Mouse (Mus musculus) neural tube, embryonic 14.5 days (tissue): Measurements from ENCODE around the gene Cul3. TPM values are rescaled to one million over a fixed set of nuclear protein-coding genes. Genes with fewer than 3 reads are reported as not detected.
A peak's percentile ranks its signal among the peaks of the same experiment; 100 is the strongest.
"Not testable (repeated sequence)": the region's sequence is repeated elsewhere in the genome, so short reads cannot be mapped to it uniquely, and the experiment has no call there.

ENCODE experiments used
- ATAC-seq: fragments of 200-750 bp; cut with Nextera tagmentation; 2 replicates; pipeline ENCODE4 v1.8.0; 2017; ENCODE audit warnings: low read depth, mild to moderate bottlenecking, moderate TSS enrichment, moderate library complexity
- H3K27ac ChIP-seq: fragments of 300-500 bp; sonication (generic); 2 replicates; pipeline ENCODE4 v1.5.1; 2014; ENCODE audit warnings: low read depth, mild to moderate bottlenecking, control low read depth, low read length, moderate library complexity, mixed read lengths
- H3K27me3 ChIP-seq: fragments of 300-500 bp; sonication (generic); 2 replicates; pipeline ENCODE4 v1.6.1; 2014; ENCODE audit warnings: low read length; ENCODE audit not compliant: control insufficient read depth, insufficient read depth
- H3K36me3 ChIP-seq: fragments of 300-500 bp; sonication (generic); 2 replicates; pipeline ENCODE4 v1.6.1; 2014; ENCODE audit warnings: low read length, mixed read lengths; ENCODE audit not compliant: control insufficient read depth, insufficient read depth
- H3K4me1 ChIP-seq: fragments of 300-500 bp; sonication (generic); 2 replicates; pipeline ENCODE4 v1.6.1; 2014; ENCODE audit warnings: low read length; ENCODE audit not compliant: control insufficient read depth, insufficient read depth
- H3K4me2 ChIP-seq: fragments of 300-500 bp; sonication (generic); 2 replicates; pipeline ENCODE4 v1.6.1; 2014; ENCODE audit warnings: mild to moderate bottlenecking, low read depth, low read length, control low read depth
- H3K4me3 ChIP-seq: fragments of 300-500 bp; sonication (generic); 2 replicates; pipeline ENCODE4 v1.5.1; 2014; ENCODE audit warnings: low read depth, low read length, control low read depth, mixed read lengths
- H3K9ac ChIP-seq: fragments of 300-500 bp; sonication (generic); replicated peaks from 2 replicates; pipeline ENCODE4 v1.6.1; 2014; ENCODE audit warnings: low read depth, mild to moderate bottlenecking, control low read depth, low read length, mixed read lengths
- H3K9me3 ChIP-seq: fragments of 300-500 bp; sonication (generic); 2 replicates; pipeline ENCODE4 v1.6.1; 2016; ENCODE audit warnings: low read length; ENCODE audit not compliant: control insufficient read depth
- WGBS: fragments of 180-500 bp; shearing (Covaris S2); extraction: QIAGEN DNeasy Blood & Tissue Kit; methylation state at CpG from one replicate; pipeline ENCODE4 v1.1.7; 2014; 5-methylcytosine and 5-hydroxymethylcytosine counted together
- polyA plus RNA-seq: library from polyadenylated mRNA; unstranded; fragments of >200 nt; fragmentation: Nextera tagmentation; extraction: Ambion mirVana; gene quantifications from 2 replicates; pipeline ENCODE4 v1.2.1, GENCODE M21; 2014

The Cul3 gene
- polyA plus RNA-seq, 1 experiment from 2014 or later = 60.1 TPM

DNA sequence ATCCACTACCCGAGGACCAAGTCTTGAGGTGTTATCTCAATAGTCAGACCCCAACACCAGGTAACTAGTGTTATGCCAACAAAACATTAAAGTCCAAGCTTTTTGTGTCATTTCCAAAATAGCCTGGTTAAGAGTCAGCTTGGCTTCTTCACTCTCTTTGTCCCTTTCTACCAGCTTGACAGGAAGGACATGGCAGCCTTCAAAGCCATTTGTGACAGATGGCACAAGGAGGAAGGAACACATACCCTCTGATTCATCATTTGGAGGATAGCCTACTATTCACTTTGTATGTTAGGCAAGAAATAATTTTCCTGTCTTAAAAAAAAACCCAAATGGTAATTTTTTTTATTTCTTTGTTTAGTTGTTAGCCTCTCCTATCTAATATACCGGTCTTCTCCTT lies 22.7 kb upstream of the Cul3 start:
- H3K9me3 ChIP-seq = no peaks in the 10 kb centered on the region

DNA sequence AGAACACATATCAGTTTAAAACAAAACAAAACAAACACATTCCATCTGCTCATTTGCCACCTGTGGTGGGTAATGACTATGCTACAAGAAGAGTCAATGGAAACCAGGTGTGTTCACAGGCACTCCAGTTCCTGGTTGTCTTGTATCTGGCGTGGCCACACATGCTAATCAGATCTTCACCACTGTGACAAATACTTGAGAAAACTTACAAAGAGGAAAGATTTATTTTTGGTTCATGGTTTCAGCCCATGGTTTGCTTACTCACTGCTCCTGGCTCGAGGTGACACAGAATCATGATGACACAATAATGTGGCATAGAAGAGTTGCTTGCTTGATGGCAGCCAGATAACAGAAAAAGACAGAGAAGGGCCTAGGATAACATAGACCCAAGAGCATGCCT lies 22.1 kb upstream of the Cul3 start:
- no peaks in the 10 kb centered on the region for H3K27me3 ChIP-seq
- no peaks in the 10 kb centered on the region for H3K36me3 ChIP-seq
- H3K27ac ChIP-seq = no peak overlapping the region
- ATAC-seq = no peak
- no peak overlapping the region for H3K4me3 ChIP-seq
- H3K9me3 ChIP-seq = no peaks in the 10 kb centered on the region
- H3K4me1 ChIP-seq = no peaks in the 10 kb centered on the region
- no peak overlapping the region for H3K9ac ChIP-seq
- 82% methylated on average over 2 of the region's 2 CpGs for WGBS
- no peak overlapping the region for H3K4me2 ChIP-seq

More for the DNA sequence above, 22.7 kb upstream of the Cul3 start:
- Histone ChIP-seq H3K36me3 (no peaks in the 10 kb centered on the region), H3K4me1 (no peaks in the 10 kb centered on the region), H3K27me3 (no peaks in the 10 kb centered on the region), H3K27ac (no peak overlapping the region), H3K4me2 (no peak overlapping the region), H3K9ac (no peak overlapping the region), H3K4me3 (no peak overlapping the region)
- 87% methylated on average over 2 of the region's 2 CpGs for WGBS
- no peak for ATAC-seq

DNA sequence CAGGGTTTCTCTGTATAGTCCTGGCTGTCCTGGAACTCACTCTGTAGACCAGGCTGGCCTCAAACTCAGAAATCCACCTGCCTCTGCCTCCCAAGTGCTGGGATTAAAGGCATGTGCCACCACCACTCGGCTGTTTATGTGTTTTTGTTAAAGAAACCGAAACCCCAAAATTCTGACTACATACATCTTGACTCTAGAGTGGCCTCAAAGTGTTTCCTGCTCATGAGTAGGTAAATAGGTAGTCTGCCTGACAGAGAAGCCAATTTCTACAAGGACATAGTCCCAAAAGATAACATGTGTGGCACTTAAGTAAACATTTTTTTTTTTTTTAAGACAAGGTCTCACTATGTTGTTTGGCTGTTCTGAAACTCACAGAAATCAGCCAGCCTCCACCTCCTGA lies 21.5 kb upstream of the Cul3 start:
- H3K9me3 ChIP-seq, H3K4me1 ChIP-seq, ATAC-seq, H3K36me3 ChIP-seq, H3K27ac ChIP-seq, H3K4me3 ChIP-seq, H3K27me3 ChIP-seq, H3K9ac ChIP-seq, H3K4me2 ChIP-seq: not testable (repeated sequence)
- 95% methylated on average over 2 of the region's 2 CpGs for WGBS

DNA sequence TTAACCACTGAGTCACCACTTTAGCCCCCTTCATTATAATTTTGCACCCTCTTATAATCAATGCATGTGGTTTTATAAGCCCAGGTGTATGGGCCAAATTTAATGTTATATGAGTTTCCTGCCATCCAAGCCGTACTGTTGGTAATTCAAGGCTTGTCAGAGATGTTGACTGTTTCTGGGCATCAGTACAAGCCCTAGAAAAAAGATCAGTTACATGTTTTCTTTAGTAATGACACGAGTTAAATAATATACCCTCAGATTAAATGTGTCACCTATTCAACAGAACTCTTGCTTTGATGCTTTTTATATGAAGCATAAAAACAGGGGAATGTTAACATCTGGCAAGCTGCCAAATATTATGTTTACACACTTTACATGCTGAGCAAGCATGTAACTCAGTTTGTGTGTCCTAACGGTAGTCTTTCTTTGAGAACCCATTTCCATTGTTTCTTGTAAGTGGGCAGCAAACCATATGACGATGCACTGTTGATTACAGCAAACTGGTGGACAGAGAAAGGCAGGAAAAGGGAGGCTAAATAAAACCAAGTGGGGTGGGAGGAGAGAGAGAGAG lies 19.8 kb upstream of the Cul3 start:
- WGBS = 59% methylated on average over 4 of the region's 4 CpGs
- Histone ChIP-seq H3K9ac (no peak overlapping the region), H3K36me3 (no peaks in the 10 kb centered on the region), H3K9me3 (no peaks in the 10 kb centered on the region), H3K27ac (no peak overlapping the region), H3K4me1 (no peaks in the 10 kb centered on the region), H3K27me3 (no peaks in the 10 kb centered on the region), H3K4me2 (no peak overlapping the region), H3K4me3 (no peak overlapping the region)
- no peak for ATAC-seq

DNA sequence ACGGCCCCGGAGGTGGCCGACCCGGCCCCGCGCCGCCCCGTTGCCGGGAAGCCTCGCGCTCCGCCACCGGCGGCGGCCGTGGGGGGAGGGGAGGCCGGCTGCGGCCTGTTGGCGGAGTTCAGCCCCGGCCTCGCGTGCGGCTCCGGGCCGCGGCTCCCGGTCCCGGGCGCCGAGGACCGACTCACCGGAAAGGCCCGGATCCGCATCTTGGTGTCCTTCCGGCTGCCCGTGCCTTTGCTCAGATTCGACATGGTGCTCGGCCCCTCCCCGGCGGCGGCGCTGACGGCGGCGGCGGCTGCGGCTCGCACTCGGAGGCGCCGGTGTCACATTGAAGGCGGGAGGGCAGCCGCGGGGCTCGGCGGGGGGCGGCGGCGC lies 232 bp downstream of the Cul3 start:
- Histone ChIP-seq H3K27ac (peak overlapping the region; percentile 98), H3K4me2 (peak overlapping the region; percentile 99), H3K36me3 (no peaks in the 10 kb centered on the region), H3K4me1 (peaks cover 25% of the 10 kb centered on the region), H3K9me3 (no peaks in the 10 kb centered on the region), H3K27me3 (no peaks in the 10 kb centered on the region), H3K9ac (peak overlapping the region; percentile 96), H3K4me3 (peak overlapping the region; percentile 97)
- WGBS = 0% methylated on average over 35 of the region's 59 CpGs
- peak; percentile 15 for ATAC-seq

DNA sequence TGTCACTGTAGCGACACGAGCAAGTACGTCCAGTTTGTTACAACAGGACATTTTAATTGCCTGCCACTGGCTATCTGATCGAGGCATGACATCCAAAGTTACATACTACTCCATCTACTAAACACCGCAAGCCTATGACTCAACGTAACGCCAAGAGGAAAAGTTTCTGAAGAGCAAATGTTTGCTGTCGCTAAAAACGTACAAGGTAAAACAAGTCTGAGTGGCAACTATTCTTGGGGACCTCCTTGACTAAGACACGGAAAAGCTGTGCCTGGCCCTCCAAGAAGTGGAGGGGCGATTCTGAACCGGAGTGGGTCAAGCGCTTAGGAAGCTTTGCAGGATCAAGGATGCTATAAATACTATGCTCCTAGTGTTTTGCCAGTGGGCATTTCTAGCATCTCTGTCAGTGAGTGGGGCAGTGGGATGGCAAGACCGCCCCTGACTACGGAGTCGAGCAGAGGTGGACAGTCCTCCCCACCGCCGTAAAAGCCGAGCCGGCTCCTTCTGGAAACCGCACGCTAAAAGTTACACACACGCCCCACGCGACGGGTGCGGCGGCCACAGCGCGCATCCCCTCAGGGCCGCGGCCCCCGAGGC lies 757 bp downstream of the Cul3 start:
- Histone ChIP-seq H3K9ac (peak overlapping the region; percentile 96), H3K27me3 (no peaks in the 10 kb centered on the region), H3K27ac (peak overlapping the region; percentile 98), H3K9me3 (no peaks in the 10 kb centered on the region), H3K4me3 (peak overlapping the region; percentile 97), H3K36me3 (no peaks in the 10 kb centered on the region), H3K4me2 (peak overlapping the region; percentile 99), H3K4me1 (peaks cover 25% of the 10 kb centered on the region)
- under 1% methylated on average over 33 of the region's 33 CpGs for WGBS
- ATAC-seq = peak; percentile 13; the same call in 1 of the 2 replicates

DNA sequence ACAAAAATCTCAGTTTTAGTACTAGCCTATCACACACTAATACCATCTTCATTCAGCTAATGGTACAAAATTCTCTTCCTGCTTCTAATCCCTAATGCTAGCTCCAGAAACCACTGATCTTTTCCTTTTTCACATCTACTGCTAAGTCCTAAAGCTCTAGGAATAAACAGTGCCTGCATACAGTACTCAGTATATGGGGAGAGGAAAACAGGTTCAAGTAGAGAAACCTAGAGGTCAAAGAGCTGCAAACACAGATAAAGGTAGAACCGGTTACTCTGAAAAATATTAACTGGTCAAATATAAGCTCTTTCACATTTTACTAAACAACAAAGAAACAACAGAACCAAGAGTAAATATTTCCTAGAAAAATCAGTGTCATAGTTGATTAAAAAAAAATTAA lies 1.9 kb downstream of the Cul3 start:
- Histone ChIP-seq H3K4me2 (peak overlapping the region; percentile 99), H3K9me3 (no peaks in the 10 kb centered on the region), H3K4me3 (peak overlapping the region; percentile 97; the same call in 1 of the 2 replicates), H3K36me3 (no peaks in the 10 kb centered on the region), H3K27ac (no peak overlapping the region), H3K9ac (no peak overlapping the region; the same call in 1 of the 2 replicates), H3K4me1 (peaks cover 25% of the 10 kb centered on the region), H3K27me3 (no peaks in the 10 kb centered on the region)
- no peak for ATAC-seq
- WGBS = 56% methylated on average over 1 of the region's 1 CpGs

DNA sequence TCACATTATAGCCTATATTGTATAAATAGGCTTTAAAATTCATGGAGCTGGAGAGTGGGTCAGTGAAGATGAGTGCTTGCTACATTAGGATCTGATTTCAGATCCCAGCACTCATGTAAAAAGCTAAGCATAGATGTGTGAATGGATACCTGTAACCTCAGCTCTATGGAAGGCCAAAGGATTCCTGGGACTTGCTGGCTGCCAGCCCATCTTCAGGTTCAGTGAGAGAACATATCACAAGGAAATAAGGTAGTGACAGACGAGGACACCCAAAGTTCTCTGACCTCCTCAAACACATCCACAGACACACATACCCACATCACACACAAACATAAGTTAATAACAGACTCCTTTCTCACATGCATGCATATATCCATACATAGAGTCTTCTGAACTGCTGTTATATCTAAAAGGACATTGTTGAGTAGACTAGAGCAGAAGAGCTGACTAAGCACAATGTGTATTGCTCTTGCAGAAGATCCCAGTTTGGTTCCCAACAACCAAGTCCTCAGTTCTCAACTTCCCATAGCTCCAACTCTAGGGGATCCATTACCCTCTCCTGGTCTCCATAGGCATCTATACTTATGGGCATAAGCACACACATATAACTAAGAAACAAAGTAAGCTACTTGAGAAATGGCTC lies 4.4 kb downstream of the Cul3 start:
- H3K36me3 ChIP-seq = no peaks in the 10 kb centered on the region
- WGBS = 96% methylated on average over 1 of the region's 1 CpGs
- H3K27me3 ChIP-seq = no peaks in the 10 kb centered on the region
- H3K27ac ChIP-seq = no peak overlapping the region
- ATAC-seq = no peak
- no peaks in the 10 kb centered on the region for H3K9me3 ChIP-seq
- no peak overlapping the region for H3K4me3 ChIP-seq
- no peak overlapping the region for H3K9ac ChIP-seq
- H3K4me1 ChIP-seq = peaks cover 21% of the 10 kb centered on the region
- H3K4me2 ChIP-seq = no peak overlapping the region

DNA sequence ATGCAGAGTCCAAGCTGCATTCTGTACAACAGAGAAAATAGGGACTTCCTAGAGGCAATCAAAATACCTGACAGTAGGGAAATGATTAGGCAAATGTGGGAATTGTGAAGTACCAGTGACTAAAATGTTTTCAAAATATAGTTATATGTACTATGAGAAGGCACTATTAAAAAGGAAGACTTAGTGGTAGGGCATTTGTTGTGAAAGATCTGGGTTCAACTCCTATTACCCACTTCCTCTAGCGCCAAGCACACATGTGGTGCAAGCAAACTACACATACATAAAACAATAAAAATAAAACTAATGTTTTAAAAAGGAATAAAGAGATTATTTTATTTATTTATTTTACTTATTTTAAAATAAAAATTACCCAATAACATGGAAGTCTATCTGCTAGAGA lies 5.2 kb downstream of the Cul3 start:
- WGBS = 98% methylated on average over 1 of the region's 1 CpGs
- Histone ChIP-seq H3K9ac (no peak overlapping the region), H3K36me3 (no peaks in the 10 kb centered on the region)

More for the DNA sequence above, 5.2 kb downstream of the Cul3 start:
- Histone ChIP-seq H3K4me3 (no peak overlapping the region), H3K9me3 (no peaks in the 10 kb centered on the region), H3K4me1 (peaks cover 21% of the 10 kb centered on the region), H3K27ac (no peak overlapping the region), H3K27me3 (no peaks in the 10 kb centered on the region), H3K4me2 (no peak overlapping the region)
- no peak for ATAC-seq
